Mouse (Mus musculus) layer of hippocampus, adult 11-12 months (tissue): Measurements from ENCODE around the gene D10Jhu81e.
"Not testable (repeated sequence)": the region's sequence is repeated elsewhere in the genome, so short reads cannot be mapped to it uniquely, and the experiment has no call there.

Source experiments
- DNase-seq: peaks from one replicate; pipeline ENCODE4 v3.0.0; 2022; ENCODE audit warnings: low spot score

Gene D10Jhu81e

DNA sequence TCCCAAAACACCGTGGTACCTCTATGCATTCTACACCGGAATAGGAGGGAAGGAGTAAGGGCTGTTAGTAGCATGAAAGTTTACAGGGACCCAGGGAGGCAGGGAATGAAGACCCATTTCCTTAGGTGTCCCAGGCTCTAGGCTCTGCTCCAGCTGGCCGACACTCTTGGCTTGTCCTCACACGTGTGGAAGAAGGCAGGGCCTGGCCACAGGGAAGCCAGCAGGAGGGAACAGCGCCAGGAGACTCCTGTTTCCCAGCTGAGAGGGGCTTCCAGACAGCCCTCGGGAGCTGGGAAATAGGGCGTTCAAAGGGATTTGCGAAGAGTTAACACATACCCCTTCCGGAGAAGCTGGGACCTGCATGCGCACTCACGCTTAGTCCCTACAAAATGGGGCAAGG is 40.2 kb downstream of the D10Jhu81e start:
- DNase-seq = no peak

GRCm38 (mm10) chr10:78128647-78129046 is 40.9 kb downstream of the D10Jhu81e start:
- no peak for DNase-seq

DNA sequence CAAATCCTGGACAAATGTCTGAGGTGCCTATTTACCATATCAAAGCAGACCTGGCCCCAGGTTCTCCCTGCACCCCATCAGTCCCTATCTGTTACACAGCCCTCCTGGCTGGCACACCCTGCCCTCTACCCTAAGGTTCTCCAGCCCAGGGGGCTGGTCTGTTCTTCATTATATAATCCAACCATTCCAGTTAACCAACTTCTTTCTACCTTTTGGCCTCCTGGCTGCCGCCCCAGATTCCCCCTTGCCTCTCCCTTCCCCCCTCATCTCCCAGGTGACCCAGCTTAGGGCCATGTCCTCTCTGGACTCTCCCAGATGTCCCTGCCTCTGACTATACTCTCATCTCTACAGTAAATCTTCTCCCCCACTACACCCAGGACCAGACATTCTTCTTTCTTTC is 41.7 kb downstream of the D10Jhu81e start:
- DNase-seq = no peak

- DNase-seq = no peak
Measured at GRCm38 (mm10) chr10:78127046-78127870, 42.3 kb downstream of the D10Jhu81e start.

GRCm38 (mm10) chr10:78126311-78126710 is 43.3 kb downstream of the D10Jhu81e start:
- DNase-seq = no peak

- not testable (repeated sequence) for DNase-seq
Measured at GRCm38 (mm10) chr10:78125061-78125460, 44.5 kb downstream of the D10Jhu81e start.

- not testable (repeated sequence) for DNase-seq
Measured at GRCm38 (mm10) chr10:78124137-78124536, 45.4 kb downstream of the D10Jhu81e start.

GRCm38 (mm10) chr10:78119422-78119821 is 50.2 kb downstream of the D10Jhu81e start:
- no peak for DNase-seq

DNA sequence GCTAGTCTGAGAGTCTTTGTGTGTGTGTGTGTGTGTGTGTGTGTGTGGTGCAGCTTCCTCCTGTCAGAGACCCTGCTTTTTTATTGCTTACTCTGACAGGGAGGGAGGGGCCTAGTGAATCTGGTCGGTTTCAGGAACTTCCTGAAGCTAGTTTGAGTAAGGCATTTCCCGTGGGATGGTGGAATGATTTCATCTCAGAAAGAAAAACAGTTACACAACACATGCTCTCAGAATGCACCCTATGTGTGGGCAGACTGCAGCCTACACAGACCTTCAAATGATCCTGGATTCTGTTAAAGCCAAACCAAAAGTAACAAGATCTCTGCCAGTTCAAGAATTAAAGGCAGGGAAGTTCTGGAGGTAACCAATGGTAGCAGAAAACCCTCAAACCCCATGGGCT is 54.4 kb downstream of the D10Jhu81e start:
- DNase-seq = no peak

- DNase-seq = no peak
Measured at GRCm38 (mm10) chr10:78114521-78115092, 55.0 kb downstream of the D10Jhu81e start.
